Mouse (Mus musculus): ENCODE measurements around the gene Igf2r. TPM values are rescaled to one million over a fixed set of nuclear protein-coding genes. Genes with fewer than 3 reads are reported as not detected.

The Igf2r gene
- polyA plus RNA-seq (2015; fragmentation: Nextera tagmentation; extraction: Ambion mirVana): 25.1 and 28.7 TPM in 2 replicates

DNA sequence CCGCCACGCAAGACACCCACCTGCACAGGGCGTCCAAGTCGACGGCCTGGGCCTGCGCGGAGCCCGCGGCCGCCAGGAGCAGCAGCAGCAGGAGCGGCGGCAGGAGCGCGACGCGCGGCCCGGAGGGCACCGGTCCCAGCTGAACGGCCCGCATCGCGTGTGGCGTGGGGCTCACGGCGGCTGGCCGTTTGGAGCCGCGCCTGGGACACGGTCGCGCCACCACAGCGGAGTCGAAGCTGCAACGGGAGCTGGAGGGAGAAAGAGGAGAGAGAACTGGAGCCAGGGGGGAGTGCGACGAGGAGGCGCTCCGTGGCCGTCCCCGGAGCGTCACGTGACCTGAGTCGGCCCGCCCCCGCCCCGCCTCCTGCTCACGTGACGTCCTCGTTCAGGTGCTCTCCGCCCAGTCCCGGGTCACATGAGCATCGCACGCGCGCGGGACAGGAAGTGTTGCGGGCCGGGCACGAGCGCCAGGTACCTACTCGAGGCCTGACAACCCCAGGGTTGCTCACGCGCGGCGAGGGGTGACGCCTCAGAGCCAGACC is at the start of gene Igf2r:
TSS of gene Igf2r (minus strand) at position 285 of the 542 bp plus-strand sequence.
- Histone ChIP-seq H3K27ac (ENCODE audit: low read depth, low read length) (peak within 1 kb of the TSS; percentile 81), H3K4me2 (replicated peaks; ENCODE audit: low read depth) (peak within 1 kb of the TSS; percentile 68), H3K4me3 (ENCODE audit: low read depth, low read length) (peak within 1 kb of the TSS; percentile 62), H3K9me3 (ENCODE audit: control insufficient read depth) (no peaks in the 10 kb centered on the region), H3K4me1 (replicated peaks; ENCODE audit: control insufficient read depth, insufficient read depth, low read length) (no peaks in the 10 kb centered on the region), H3K27me3 (replicated peaks; ENCODE audit: control insufficient read depth, insufficient read depth, low read length) (no peaks in the 10 kb centered on the region), H3K9ac (ENCODE audit: low read depth, low read length) (peak within 1 kb of the TSS; percentile 75), H3K36me3 (ENCODE audit: control insufficient read depth, insufficient read depth) (peaks cover 13% of the 10 kb centered on the region; the same call in 1 of the 2 replicates)
- no peak; the same call in 1 of the 2 replicates for TF ChIP-seq CTCF (IDR thresholded peaks at IDR 0.05; ENCODE audit: low read depth)
- WGBS: 52% methylated on average over 67 of the region's 67 CpGs
- ATAC-seq: peak; percentile 87

- TF ChIP-seq CTCF (IDR thresholded peaks at IDR 0.05; ENCODE audit: low read depth): no peak
- ATAC-seq: no peak
- H3K4me2 ChIP-seq (replicated peaks; ENCODE audit: low read depth): no peak overlapping the region
- 87% methylated on average over 4 of the region's 4 CpGs for WGBS
- no peaks in the 10 kb centered on the region for H3K9me3 ChIP-seq (ENCODE audit: control insufficient read depth)
- H3K4me3 ChIP-seq (ENCODE audit: low read depth, low read length): no peak overlapping the region
- H3K4me1 ChIP-seq (replicated peaks; ENCODE audit: control insufficient read depth, insufficient read depth, low read length): no peaks in the 10 kb centered on the region
- H3K27me3 ChIP-seq (replicated peaks; ENCODE audit: control insufficient read depth, insufficient read depth, low read length): no peaks in the 10 kb centered on the region
- no peak overlapping the region for H3K9ac ChIP-seq (ENCODE audit: low read depth, low read length)
- no peak overlapping the region for H3K27ac ChIP-seq (ENCODE audit: low read depth, low read length)
- peaks cover 27% of the 10 kb centered on the region; the same call in 1 of the 2 replicates for H3K36me3 ChIP-seq (ENCODE audit: control insufficient read depth, insufficient read depth)
Measured at GRCm38 (mm10) chr17:12815885-12816284, 46.4 kb upstream of the Igf2r start.

- Histone ChIP-seq H3K4me2 (replicated peaks; ENCODE audit: low read depth) (no peak overlapping the region), H3K4me3 (ENCODE audit: low read depth, low read length) (no peak overlapping the region), H3K4me1 (replicated peaks; ENCODE audit: control insufficient read depth, insufficient read depth, low read length) (0 out of 2 replicates have a peak, but pooled peaks cover 5% of the 10 kb centered on the region), H3K36me3 (ENCODE audit: control insufficient read depth, insufficient read depth) (peaks cover 23% of the 10 kb centered on the region; the same call in 1 of the 2 replicates), H3K9me3 (ENCODE audit: control insufficient read depth) (no peaks in the 10 kb centered on the region), H3K9ac (ENCODE audit: low read depth, low read length) (no peak overlapping the region), H3K27me3 (replicated peaks; ENCODE audit: control insufficient read depth, insufficient read depth, low read length) (no peaks in the 10 kb centered on the region), H3K27ac (ENCODE audit: low read depth, low read length) (no peak overlapping the region)
- 49% methylated on average over 3 of the region's 3 CpGs for WGBS
- no peak for TF ChIP-seq CTCF (IDR thresholded peaks at IDR 0.05; ENCODE audit: low read depth)
- no peak for ATAC-seq
Measured at GRCm38 (mm10) chr17:12814502-12814901, 45.0 kb upstream of the Igf2r start.

DNA sequence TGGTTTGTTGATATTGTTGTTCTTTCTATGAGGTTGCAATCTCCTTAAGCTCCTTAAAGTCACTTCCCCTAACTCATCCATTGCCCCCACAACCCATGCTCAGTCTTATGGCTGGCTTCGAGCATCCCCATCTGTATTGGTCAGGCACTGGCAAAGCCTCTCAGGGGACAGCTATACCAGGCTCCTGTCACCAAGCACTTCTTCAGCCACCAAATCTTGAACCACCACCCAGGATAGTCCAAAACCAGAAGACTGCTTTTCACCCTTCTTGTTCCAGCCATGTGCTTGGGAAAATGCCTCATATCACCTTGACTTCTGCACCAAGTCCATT is 41.5 kb upstream of the Igf2r start:
- Histone ChIP-seq H3K9ac (ENCODE audit: low read depth, low read length) (no peak overlapping the region), H3K9me3 (ENCODE audit: control insufficient read depth) (no peaks in the 10 kb centered on the region), H3K4me2 (replicated peaks; ENCODE audit: low read depth) (no peak overlapping the region), H3K4me1 (replicated peaks; ENCODE audit: control insufficient read depth, insufficient read depth, low read length) (0 out of 2 replicates have a peak, but pooled peaks cover 7% of the 10 kb centered on the region), H3K4me3 (ENCODE audit: low read depth, low read length) (no peak overlapping the region), H3K36me3 (ENCODE audit: control insufficient read depth, insufficient read depth) (peaks cover 10% of the 10 kb centered on the region; the same call in 1 of the 2 replicates), H3K27ac (ENCODE audit: low read depth, low read length) (no peak overlapping the region), H3K27me3 (replicated peaks; ENCODE audit: control insufficient read depth, insufficient read depth, low read length) (no peaks in the 10 kb centered on the region)
- no peak for TF ChIP-seq CTCF (IDR thresholded peaks at IDR 0.05; ENCODE audit: low read depth)
- no peak for ATAC-seq
- 95% methylated on average over 1 of the region's 1 CpGs for WGBS

DNA sequence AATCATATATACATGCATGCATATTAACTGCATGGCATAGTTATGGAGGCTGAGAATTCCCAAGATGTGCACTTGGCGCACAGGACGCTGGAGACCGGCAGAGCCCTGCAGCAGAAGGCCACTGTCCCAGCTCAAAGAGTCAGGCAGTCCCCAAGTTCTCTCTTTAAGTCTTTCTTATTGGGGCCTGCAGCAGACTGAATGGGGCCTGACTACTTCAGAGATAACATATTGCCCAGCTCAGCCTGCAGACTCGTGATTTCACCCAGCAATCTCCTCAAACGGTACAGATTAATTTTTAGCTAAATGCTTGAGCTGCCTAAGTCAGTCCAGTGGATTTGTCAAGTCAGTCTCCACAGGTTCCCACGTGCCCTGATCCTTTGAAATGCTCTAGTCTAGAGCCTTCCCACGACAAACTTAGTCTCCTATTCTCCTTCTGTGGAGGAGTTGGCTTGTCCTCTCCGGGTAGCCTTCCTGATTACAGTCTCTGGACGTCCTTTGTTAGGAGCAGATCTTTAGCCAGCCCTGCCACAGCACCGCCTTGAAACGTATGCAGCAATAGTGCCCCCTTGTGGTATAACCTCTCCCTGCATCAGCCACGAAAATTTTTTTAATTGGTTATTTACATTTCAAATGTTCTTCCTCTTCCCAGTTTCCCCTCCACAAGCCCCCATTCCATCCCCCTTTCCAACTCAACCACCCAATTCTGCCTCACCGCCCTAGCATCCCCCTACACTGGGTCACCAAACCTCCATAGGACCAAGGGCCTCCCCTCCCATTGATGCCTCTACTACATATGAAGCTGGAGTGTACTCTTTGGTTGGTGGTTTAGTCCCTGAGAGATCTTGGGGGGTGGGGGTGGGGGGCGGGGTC is 40.9 kb upstream of the Igf2r start:
- TF ChIP-seq CTCF (IDR thresholded peaks at IDR 0.05; ENCODE audit: low read depth): peak; percentile 95
- WGBS: 11% methylated on average over 14 of the region's 14 CpGs
- no peak overlapping the region for H3K9ac ChIP-seq (ENCODE audit: low read depth, low read length)
- peak overlapping the region; percentile 6 for H3K4me2 ChIP-seq (replicated peaks; ENCODE audit: low read depth)
- ATAC-seq: peak; percentile 76
- H3K27me3 ChIP-seq (replicated peaks; ENCODE audit: control insufficient read depth, insufficient read depth, low read length): no peaks in the 10 kb centered on the region
- H3K4me1 ChIP-seq (replicated peaks; ENCODE audit: control insufficient read depth, insufficient read depth, low read length): 0 out of 2 replicates have a peak, but pooled peaks cover 7% of the 10 kb centered on the region
- H3K9me3 ChIP-seq (ENCODE audit: control insufficient read depth): no peaks in the 10 kb centered on the region
- H3K4me3 ChIP-seq (ENCODE audit: low read depth, low read length): no peak overlapping the region
- H3K27ac ChIP-seq (ENCODE audit: low read depth, low read length): peak overlapping the region; percentile 31
- H3K36me3 ChIP-seq (ENCODE audit: control insufficient read depth, insufficient read depth): peaks cover 8% of the 10 kb centered on the region; the same call in 1 of the 2 replicates

DNA sequence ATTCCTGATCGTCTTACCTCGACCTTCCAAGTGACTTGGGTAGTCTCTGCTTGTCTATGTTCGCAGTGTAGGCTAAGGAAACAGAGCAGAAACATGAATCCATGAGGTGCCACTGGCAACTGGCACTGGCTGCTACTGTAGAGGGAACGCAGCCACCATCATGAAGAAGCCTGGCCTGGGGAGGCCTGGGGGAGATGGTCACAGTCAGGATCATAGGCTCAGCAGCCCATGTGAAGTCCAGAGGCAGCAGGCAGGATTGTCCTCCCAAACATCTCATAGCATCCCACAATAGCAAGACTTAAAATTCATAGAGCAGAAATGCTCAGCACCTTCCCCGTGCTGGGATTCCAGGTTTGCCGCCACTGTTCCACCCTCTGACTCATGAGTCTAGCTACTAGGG is 39.4 kb upstream of the Igf2r start:
- Histone ChIP-seq H3K27ac (ENCODE audit: low read depth, low read length) (0 out of 2 replicates have a peak overlapping the region, but pooled peaks have one; percentile 10), H3K27me3 (replicated peaks; ENCODE audit: control insufficient read depth, insufficient read depth, low read length) (no peaks in the 10 kb centered on the region), H3K9ac (ENCODE audit: low read depth, low read length) (no peak overlapping the region), H3K4me3 (ENCODE audit: low read depth, low read length) (no peak overlapping the region), H3K4me2 (replicated peaks; ENCODE audit: low read depth) (no peak overlapping the region), H3K36me3 (ENCODE audit: control insufficient read depth, insufficient read depth) (no peaks in the 10 kb centered on the region), H3K9me3 (ENCODE audit: control insufficient read depth) (no peaks in the 10 kb centered on the region), H3K4me1 (replicated peaks; ENCODE audit: control insufficient read depth, insufficient read depth, low read length) (0 out of 2 replicates have a peak, but pooled peaks cover 7% of the 10 kb centered on the region)
- TF ChIP-seq CTCF (IDR thresholded peaks at IDR 0.05; ENCODE audit: low read depth): no peak
- 77% methylated on average over 6 of the region's 6 CpGs for WGBS
- no peak for ATAC-seq

Data from intestine, postnatal 0 days (tissue).